Mouse (Mus musculus) right cerebral cortex, adult 2 months (tissue): Measurements from ENCODE around the gene Ifna11.
"Not testable (repeated sequence)": the region's sequence is repeated elsewhere in the genome, so short reads cannot be mapped to it uniquely, and the experiment has no call there.

Experiments used
- DNase-seq, 2 experiments: peaks; one replicate each; pipeline ENCODE4 v3.0.0; 2021 to 2022; ENCODE audit warnings: low spot score in 2 of 2

Gene Ifna11

DNA sequence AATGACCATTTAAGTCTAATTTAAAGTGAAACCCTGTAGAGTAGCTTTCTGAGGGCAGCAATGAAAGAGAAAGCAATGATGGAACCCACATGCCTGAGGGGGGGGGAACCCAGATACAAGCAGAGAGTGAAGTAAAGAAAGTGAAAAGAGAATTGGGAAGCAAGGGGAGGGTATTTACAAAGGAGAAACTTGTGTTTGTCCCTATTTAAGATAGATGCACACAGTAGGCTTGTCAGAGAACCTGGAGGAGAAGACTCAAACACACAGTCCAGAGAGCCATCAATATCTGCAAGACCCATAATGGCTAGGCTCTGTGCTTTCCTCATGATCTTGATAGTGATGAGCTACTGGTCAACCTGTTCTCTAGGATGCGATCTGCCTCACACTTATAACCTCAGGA lies at the start of gene Ifna11:
Gene Ifna11, plus strand, starts transcription at position 301 of the 400 bp plus-strand sequence.
- no peak for DNase-seq

DNA sequence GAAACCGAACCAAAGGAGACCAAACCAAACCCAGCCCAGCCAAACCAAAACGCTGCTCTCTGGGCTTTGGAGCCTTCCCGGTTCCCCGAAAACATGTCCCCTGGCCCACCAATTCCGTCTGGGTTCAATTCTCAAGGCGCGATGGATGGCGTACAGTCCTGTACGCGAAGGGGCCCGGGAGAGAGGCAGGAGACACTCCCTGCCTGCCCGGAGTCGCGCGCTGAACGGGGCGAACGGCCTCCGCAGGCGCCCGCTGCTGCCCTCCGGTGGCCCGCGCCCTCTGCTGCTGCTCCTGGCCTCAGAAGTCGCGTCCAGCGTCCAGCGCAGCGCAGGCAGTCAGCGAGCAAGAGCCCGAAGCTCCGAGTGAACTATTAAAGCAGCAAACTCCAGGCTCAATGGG lies 46.2 kb upstream of the Ifna11 start, which contains the start of gene Gm13290:
Gene Gm13290, plus strand, starts transcription at position 301 of the 400 bp plus-strand sequence.
- DNase-seq = not testable (repeated sequence)

DNA sequence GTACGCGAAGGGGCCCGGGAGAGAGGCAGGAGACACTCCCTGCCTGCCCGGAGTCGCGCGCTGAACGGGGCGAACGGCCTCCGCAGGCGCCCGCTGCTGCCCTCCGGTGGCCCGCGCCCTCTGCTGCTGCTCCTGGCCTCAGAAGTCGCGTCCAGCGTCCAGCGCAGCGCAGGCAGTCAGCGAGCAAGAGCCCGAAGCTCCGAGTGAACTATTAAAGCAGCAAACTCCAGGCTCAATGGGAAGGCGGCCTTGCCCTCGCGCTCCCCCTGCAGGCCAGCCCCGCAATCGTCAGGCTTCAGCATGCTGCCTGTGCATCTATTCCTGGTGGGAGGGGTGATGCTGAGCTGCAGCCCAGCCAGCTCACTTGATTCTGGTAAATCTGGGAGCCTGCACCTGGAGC lies 43.1 kb upstream of the Ifna11 start, which contains the start of gene Gm13289:
Gene Gm13289, plus strand, starts transcription at position 301 of the 400 bp plus-strand sequence.
- not testable (repeated sequence) for DNase-seq

DNA sequence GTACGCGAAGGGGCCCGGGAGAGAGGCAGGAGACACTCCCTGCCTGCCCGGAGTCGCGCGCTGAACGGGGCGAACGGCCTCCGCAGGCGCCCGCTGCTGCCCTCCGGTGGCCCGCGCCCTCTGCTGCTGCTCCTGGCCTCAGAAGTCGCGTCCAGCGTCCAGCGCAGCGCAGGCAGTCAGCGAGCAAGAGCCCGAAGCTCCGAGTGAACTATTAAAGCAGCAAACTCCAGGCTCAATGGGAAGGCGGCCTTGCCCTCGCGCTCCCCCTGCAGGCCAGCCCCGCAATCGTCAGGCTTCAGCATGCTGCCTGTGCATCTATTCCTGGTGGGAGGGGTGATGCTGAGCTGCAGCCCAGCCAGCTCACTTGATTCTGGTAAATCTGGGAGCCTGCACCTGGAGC lies 40.2 kb upstream of the Ifna11 start, which contains the start of gene Gm13272:
Gene Gm13272, plus strand, starts transcription at position 301 of the 400 bp plus-strand sequence.
- DNase-seq = not testable (repeated sequence)

DNA sequence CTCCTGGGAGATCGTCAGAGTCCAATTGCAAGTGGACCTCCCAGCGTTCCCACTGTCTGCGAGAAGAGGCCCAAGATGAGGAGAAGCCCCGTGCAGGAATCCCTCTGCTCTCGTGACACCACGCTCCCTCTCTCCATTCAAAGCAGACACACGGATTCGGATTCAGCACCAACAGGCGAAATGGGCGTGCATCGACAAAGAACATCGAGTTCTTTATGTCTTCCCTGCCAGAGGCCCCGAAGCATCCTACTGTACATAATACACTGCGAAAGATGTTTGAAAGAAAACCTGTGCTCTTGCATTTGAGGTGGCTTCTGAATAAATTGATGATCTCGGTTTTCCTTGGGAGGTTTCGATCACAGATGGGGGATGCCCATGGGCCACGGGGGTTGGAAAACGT lies 39.4 kb upstream of the Ifna11 start:
- not testable (repeated sequence) for DNase-seq

DNA sequence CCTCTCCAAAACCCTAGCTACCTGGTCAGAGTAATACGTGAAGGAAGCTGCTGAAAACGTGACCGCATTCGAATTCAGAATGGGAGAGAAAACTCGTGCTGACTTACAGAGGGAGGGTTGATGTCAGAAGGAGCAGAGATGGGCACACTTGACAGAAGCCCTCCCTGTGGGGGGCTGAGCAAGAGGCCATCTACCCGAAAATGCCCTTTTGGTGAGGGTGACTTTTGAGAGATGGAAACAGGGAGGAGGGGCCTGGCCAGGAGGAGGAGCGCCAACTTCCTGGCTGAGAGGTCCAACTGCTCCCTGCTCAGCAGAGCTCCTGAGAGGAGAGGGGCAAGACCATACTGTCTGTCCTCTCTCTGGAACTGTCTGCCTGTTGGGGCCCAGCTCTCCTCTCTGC lies 37.9 kb upstream of the Ifna11 start, which contains the start of gene Ifnz:
Gene Ifnz, plus strand, starts transcription at position 301 of the 400 bp plus-strand sequence.
- DNase-seq = not testable (repeated sequence)

DNA sequence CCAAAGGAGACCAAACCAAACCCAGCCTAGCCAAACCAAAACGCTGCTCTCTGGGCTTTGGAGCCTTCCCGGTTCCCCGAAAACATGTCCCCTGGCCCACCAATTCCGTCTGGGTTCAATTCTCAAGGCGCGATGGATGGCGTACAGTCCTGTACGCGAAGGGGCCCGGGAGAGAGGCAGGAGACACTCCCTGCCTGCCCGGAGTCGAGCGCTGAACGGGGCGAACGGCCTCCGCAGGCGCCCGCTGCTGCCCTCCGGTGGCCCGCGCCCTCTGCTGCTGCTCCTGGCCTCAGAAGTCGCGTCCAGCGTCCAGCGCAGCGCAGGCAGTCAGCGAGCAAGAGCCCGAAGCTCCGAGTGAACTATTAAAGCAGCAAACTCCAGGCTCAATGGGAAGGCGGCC lies 37.4 kb upstream of the Ifna11 start:
- not testable (repeated sequence) for DNase-seq

DNA sequence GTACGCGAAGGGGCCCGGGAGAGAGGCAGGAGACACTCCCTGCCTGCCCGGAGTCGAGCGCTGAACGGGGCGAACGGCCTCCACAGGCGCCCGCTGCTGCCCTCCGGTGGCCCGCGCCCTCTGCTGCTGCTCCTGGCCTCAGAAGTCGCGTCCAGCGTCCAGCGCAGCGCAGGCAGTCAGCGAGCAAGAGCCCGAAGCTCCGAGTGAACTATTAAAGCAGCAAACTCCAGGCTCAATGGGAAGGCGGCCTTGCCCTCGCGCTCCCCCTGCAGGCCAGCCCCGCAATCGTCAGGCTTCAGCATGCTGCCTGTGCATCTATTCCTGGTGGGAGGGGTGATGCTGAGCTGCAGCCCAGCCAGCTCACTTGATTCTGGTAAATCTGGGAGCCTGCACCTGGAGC lies 34.4 kb upstream of the Ifna11 start, which contains the start of gene Gm13276:
Gene Gm13276, plus strand, starts transcription at position 301 of the 400 bp plus-strand sequence.
- DNase-seq = not testable (repeated sequence)

DNA sequence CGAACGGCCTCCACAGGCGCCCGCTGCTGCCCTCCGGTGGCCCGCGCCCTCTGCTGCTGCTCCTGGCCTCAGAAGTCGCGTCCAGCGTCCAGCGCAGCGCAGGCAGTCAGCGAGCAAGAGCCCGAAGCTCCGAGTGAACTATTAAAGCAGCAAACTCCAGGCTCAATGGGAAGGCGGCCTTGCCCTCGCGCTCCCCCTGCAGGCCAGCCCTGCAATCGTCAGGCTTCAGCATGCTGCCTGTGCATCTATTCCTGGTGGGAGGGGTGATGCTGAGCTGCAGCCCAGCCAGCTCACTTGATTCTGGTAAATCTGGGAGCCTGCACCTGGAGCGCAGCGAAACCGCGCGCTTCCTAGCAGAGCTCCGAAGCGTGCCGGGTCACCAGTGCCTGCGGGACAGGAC lies 31.4 kb upstream of the Ifna11 start, which contains the start of gene Gm13277:
Gene Gm13277, plus strand, starts transcription at position 231 of the 400 bp plus-strand sequence.
- DNase-seq = peak; percentile 73 to 75

DNA sequence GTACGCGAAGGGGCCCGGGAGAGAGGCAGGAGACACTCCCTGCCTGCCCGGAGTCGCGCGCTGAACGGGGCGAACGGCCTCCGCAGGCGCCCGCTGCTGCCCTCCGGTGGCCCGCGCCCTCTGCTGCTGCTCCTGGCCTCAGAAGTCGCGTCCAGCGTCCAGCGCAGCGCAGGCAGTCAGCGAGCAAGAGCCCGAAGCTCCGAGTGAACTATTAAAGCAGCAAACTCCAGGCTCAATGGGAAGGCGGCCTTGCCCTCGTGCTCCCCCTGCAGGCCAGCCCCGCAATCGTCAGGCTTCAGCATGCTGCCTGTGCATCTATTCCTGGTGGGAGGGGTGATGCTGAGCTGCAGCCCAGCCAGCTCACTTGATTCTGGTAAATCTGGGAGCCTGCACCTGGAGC lies 28.5 kb upstream of the Ifna11 start, which contains the start of gene Gm13278:
Gene Gm13278, plus strand, starts transcription at position 301 of the 400 bp plus-strand sequence.
- DNase-seq = not testable (repeated sequence)

DNA sequence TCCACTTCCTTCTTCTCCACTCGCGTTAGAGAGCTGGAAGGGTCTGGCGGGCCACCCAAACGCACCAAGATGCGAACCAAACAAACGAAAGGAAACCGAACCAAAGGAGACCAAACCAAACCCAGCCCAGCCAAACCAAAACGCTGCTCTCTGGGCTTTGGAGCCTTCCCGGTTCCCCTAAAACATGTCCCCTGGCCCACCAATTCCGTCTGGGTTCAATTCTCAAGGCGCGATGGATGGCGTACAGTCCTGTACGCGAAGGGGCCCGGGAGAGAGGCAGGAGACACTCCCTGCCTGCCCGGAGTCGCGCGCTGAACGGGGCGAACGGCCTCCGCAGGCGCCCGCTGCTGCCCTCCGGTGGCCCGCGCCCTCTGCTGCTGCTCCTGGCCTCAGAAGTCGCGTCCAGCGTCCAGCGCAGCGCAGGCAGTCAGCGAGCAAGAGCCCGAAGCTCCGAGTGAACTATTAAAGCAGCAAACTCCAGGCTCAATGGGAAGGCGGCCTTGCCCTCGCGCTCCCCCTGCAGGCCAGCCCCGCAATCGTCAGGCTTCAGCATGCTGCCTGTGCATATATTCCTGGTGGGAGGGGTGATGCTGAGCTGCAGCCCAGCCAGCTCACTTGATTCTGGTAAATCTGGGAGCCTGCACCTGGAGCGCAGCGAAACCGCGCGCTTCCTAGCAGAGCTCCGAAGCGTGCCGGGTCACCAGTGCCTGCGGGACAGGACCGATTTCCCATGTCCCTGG lies 25.7 kb upstream of the Ifna11 start, which contains the start of gene Gm13275:
Gene Gm13275, plus strand, starts transcription at position 552 of the 740 bp plus-strand sequence.
- peak; percentile 55 to 66 for DNase-seq

DNA sequence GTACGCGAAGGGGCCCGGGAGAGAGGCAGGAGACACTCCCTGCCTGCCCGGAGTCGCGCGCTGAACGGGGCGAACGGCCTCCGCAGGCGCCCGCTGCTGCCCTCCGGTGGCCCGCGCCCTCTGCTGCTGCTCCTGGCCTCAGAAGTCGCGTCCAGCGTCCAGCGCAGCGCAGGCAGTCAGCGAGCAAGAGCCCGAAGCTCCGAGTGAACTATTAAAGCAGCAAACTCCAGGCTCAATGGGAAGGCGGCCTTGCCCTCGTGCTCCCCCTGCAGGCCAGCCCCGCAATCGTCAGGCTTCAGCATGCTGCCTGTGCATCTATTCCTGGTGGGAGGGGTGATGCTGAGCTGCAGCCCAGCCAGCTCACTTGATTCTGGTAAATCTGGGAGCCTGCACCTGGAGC lies 22.7 kb upstream of the Ifna11 start, which contains the start of gene Gm13279:
Gene Gm13279, plus strand, starts transcription at position 301 of the 400 bp plus-strand sequence.
- DNase-seq = not testable (repeated sequence)

DNA sequence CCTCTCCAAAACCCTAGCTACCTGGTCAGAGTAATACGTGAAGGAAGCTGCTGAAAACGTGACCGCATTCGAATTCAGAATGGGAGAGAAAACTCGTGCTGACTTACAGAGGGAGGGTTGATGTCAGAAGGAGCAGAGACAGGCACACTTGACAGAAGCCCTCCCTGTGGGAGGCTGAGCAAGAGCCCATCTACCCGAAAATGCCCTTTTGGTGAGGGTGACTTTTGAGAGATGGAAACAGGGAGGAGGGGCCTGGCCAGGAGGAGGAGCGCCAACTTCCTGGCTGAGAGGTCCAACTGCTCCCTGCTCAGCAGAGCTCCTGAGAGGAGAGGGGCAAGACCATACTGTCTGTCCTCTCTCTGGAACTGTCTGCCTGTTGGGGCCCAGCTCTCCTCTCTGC lies 20.4 kb upstream of the Ifna11 start, which contains the start of gene Gm13285:
Gene Gm13285, plus strand, starts transcription at position 301 of the 400 bp plus-strand sequence.
- DNase-seq = not testable (repeated sequence)

DNA sequence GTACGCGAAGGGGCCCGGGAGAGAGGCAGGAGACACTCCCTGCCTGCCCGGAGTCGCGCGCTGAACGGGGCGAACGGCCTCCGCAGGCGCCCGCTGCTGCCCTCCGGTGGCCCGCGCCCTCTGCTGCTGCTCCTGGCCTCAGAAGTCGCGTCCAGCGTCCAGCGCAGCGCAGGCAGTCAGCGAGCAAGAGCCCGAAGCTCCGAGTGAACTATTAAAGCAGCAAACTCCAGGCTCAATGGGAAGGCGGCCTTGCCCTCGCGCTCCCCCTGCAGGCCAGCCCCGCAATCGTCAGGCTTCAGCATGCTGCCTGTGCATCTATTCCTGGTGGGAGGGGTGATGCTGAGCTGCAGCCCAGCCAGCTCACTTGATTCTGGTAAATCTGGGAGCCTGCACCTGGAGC lies 16.8 kb upstream of the Ifna11 start, which contains the start of gene Gm13287:
Gene Gm13287, plus strand, starts transcription at position 301 of the 400 bp plus-strand sequence.
- DNase-seq = not testable (repeated sequence)

DNA sequence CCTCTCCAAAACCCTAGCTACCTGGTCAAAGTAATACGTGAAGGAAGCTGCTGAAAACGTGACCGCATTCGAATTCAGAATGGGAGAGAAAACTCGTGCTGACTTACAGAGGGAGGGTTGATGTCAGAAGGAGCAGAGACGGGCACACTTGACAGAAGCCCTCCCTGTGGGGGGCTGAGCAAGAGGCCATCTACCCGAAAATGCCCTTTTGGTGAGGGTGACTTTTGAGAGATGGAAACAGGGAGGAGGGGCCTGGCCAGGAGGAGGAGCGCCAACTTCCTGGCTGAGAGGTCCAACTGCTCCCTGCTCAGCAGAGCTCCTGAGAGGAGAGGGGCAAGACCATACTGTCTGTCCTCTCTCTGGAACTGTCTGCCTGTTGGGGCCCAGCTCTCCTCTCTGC lies 14.5 kb upstream of the Ifna11 start, which contains the start of gene Gm13288:
Gene Gm13288, plus strand, starts transcription at position 301 of the 400 bp plus-strand sequence.
- DNase-seq = not testable (repeated sequence)

DNA sequence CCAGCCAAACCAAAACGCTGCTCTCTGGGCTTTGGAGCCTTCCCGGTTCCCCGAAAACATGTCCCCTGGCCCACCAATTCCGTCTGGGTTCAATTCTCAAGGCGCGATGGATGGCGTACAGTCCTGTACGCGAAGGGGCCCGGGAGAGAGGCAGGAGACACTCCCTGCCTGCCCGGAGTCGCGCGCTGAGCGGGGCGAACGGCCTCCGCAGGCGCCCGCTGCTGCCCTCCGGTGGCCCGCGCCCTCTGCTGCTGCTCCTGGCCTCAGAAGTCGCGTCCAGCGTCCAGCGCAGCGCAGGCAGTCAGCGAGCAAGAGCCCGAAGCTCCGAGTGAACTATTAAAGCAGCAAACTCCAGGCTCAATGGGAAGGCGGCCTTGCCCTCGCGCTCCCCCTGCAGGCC lies 14.0 kb upstream of the Ifna11 start:
- not testable (repeated sequence) for DNase-seq

DNA sequence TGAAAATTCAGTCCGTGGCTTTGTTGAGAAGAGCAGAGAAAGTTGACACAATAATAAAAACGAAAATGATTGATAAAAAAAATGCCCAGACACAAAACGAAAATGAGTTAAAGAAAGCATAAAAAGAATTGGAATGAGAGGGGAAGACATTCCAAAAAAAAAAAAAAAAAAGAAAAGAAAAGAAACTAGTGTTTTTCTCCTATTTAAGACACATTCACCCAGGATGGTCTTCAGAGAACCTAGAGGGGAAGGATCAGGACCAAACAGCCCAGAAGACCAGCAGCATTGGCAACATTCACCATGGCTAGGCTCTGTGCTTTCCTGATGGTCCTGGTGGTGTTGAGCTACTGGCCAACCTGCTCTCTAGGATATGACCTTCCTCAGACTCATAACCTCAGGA lies 3.8 kb upstream of the Ifna11 start, which contains the start of gene Ifna7:
Gene Ifna7, plus strand, starts transcription at position 301 of the 400 bp plus-strand sequence.
- no peak for DNase-seq

DNA sequence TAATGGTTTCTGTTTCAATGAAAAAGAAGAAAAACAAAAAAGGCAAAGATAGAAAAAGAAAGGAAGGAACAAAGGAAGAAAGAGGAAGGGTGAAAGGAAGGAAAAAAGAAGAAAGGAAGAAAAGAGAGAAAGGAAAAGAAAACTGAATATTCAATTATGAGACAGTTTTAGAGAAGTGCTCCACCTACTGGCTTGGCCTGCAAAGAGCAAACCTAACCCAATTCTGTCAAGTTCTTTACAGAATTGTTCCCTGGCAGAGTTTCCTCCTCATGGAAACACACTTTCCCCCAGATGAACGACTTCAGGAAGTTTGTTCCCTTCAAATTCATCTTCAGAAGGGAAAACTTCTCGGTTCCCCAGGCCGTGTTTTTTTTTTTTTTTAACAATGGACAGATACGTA lies 3.2 kb downstream of the Ifna11 start:
- DNase-seq = peak; percentile 18 to 26

DNA sequence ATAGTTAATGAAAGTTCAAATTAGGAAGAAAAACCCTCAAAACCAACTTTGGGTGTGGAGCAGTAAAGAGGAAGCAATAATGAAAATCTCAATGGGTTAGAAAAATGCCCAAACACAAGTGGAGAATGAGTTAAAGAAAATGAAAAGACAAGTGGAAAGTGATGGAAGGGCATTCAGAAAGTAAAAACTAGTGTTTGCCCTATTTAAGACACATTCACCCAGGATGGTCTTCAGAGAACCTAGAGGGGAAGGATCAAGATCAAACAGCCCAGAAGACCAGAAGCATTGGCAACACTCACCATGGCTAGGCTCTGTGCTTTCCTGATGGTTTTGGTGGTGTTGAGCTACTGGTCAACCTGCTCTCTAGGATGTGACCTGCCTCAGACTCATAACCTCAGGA lies 7.4 kb downstream of the Ifna11 start, which contains the start of gene Ifna6:
Gene Ifna6, plus strand, starts transcription at position 301 of the 400 bp plus-strand sequence.
- DNase-seq = not testable (repeated sequence)

DNA sequence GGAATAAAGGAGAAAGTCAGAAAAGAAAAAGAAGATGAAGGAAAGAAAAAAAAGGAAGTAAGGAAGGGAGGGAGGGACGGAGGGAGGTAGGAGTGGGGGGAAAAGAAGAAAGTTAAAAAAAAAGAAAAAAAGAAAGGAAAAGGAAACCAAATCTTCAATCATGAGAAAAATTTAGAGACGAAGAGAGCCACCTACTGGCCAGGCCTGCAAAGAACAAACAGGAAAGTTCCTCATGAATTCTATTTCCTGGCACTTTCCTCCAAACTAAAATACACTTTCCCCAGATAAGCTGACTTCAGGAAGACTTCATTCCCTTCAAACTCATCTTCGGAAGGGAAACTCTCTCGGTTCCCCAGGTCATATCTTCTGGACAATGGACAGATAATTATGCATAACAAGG lies 10.8 kb downstream of the Ifna11 start:
- DNase-seq = peak; percentile 48 to 66

DNA sequence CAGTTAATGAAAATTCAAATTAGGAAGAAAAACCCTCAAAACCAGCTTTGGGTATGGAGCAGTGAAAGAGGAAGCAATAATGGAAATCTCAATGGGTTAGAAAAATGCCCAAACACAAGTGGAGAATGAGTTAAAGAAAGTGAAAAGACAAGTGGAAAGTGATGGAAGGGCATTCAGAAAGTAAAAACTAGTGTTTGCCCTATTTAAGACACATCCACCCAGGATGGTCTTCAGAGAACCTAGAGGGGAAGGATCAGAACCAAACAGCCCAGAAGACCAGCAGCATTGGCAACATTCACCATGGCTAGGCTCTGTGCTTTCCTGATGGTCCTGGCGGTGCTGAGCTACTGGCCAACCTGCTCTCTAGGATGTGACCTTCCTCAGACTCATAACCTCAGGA lies 15.5 kb downstream of the Ifna11 start, which contains the start of gene Ifna5:
Gene Ifna5, plus strand, starts transcription at position 301 of the 400 bp plus-strand sequence.
- not testable (repeated sequence) for DNase-seq

DNA sequence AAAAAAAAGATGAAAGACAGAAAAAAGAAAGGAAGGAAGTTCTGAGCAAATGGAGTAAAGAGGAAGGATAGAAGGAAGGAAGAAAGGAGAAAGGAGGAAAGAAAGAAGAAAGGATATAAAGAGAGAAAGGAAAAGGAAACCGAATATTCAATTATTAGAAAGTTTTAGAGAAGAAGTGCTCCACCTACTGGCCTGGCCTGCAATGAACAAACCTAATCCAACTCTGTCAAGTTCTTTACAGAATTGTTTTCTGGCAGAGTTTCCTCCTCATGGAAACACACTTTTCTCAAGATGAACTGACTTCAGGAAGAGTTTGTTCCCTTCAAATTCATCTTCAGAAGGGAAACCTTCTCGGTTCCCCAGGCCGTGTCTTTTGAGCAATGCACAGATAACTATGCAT lies 19.1 kb downstream of the Ifna11 start:
- DNase-seq = peak; percentile 6 to 9
